Mouse (Mus musculus): ENCODE measurements around the gene Pim1.
A peak's percentile ranks its signal among the peaks of the same experiment; 100 is the strongest.

Gene Pim1

DNA sequence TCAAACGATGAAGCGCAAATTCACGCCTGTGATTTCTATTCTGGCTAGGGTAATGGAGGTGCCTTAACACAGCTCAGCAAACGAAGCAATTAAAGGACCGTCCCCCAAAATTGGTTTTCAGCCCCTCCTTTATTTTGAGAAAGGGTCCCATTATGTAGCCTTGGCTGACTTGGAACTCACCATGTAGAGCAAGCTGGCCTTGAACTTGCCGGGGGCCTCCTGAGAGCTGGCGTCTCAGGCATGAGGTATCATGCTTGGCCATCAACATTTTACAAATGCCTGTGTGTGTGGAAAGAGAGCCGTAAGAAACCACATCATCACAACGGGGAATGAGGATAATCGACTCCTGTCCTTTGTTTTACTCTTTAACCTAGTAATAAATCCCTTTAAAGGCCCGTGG, 23.5 kb upstream of the Pim1 start:
- DNase-seq: no peak

- DNase-seq: no peak
Measured at GRCm38 (mm10) chr17:29473466-29473865, 17.1 kb upstream of the Pim1 start.

- DNase-seq: no peak
Measured at GRCm38 (mm10) chr17:29474036-29474435, 16.5 kb upstream of the Pim1 start.

GRCm38 (mm10) chr17:29475142-29475541, 15.4 kb upstream of the Pim1 start:
- no peak for DNase-seq

DNA sequence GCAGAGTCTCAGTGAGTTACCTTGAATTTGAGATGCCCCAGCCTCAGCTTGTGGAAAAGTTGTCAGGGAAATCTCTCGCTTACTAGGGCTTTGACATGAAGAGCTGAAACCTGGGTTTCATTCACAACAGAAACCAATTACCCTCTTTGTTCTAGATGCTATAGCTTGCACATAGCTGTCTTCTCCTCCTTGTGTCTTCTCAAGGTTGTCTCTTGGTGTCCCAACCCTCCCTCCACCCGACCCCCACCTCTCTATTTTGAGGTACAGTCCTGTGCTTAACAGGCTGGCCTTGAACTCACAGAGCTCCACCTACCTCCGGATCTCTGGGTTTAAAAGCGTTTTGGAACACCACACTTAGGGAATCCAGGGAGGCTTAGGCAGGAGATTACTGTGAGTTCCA, 14.1 kb upstream of the Pim1 start:
- DNase-seq: no peak

GRCm38 (mm10) chr17:29477357-29477756, 13.2 kb upstream of the Pim1 start:
- no peak for DNase-seq

DNA sequence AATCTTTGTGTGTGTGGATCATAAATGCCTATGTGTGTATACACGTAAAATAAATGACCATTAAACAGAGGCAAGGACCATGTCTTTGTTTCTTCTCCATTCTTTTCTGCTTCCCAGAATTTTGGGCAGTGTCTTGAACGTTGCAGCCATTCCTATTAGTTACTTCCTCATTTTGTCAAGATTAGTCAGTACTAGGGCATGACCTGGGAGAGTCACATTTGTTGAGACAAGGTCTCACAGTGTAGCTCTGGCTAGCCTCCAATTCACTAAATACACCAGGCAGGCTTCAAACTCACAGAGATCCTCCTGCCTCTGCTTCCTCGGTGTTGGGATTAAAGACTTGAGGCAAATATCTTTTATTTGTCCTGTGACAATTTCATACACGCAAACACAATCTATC, 12.3 kb upstream of the Pim1 start:
- DNase-seq: no peak

- no peak for DNase-seq
Measured at GRCm38 (mm10) chr17:29480256-29480655, 10.3 kb upstream of the Pim1 start.

DNA sequence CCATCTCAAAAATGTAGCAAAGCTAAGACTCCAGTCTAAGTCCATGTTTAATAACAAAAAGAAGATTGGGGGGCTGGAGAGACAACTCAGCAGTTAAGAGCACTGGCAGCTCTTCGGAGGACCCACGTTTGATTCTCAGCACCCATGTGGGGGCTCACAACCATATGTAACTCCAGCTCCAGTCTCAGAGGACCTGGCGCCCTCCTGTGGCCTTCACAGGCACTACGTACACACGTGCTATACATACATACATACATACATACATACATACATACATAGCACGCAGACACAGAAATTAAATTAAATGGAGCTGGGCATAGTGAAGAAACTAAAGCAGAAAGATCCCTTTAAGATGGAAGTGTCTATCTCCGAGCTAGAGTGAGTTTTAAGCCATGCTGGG, 7.9 kb upstream of the Pim1 start:
- no peak for DNase-seq

DNA sequence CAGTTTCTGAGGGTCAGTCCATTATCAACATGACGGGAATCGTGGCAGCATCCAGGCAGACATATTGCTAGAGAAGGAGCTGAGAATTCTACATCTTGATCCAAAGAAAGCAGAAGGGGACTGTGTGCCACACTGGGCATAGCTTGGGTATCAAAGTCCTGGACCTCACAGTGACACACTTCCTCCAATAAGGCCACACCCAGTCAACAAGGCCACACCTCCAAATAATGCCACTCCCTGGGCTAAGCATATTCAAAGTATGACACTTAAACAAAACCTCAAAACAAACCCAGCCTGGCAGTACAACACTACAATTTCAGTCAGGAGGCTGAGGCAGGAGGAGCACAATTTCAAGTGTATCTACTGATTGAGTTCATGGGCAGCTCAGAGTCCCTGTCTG, 7.3 kb upstream of the Pim1 start:
- no peak for DNase-seq

DNA sequence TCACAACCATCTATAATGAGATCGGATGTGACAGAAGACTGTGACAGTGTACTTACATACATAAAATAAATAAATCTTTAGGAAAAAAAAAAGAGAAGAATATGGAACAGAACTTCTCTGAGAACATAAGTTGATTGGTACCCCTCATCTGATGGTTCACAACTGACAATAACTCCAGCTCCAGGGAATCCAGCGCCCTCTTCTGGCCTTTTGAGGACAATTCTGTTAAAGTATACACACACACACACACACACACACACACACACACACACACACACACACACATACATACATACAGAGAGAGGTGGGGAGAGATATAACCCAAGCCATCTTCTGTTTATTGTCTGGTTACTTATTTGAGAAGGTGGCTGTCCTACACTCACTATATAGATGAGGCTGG, 6.1 kb upstream of the Pim1 start:
- no peak for DNase-seq

- DNase-seq: no peak
Measured at GRCm38 (mm10) chr17:29485336-29486233, 5.0 kb upstream of the Pim1 start.

DNA sequence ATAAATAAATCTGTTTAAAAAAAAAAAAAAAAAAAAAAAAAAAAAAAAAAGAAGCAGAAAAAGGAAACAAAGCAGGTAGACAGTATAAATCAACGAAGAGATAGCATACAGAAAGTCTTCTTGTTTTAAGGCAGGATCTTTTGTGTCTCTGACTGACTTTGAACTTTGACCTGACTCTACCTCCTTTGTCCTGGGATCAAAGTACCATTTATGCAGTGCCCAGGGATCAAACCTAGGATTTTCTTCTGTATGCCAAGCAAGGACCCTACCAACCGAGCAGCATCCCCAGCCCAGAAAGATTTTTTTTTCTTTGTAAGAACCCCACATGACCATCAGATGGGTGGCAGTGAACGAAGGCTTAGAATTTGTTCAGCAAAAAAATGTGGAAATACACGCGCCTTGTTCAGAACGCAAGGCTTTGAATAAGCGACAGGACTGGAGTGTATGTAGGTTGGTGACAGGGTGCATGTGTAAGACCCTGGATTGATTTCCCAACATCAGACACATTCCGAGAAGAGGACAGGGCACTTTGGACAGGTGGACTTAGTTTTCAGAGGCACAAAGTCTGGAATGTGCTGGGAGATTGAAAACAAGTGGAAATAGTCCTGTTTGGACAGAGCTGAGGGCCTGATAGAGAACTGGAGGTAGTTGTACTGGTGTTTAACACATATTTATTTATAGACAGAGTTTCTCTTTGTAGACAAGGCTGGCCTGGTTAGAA, 2.1 kb upstream of the Pim1 start:
- no peak for DNase-seq

DNA sequence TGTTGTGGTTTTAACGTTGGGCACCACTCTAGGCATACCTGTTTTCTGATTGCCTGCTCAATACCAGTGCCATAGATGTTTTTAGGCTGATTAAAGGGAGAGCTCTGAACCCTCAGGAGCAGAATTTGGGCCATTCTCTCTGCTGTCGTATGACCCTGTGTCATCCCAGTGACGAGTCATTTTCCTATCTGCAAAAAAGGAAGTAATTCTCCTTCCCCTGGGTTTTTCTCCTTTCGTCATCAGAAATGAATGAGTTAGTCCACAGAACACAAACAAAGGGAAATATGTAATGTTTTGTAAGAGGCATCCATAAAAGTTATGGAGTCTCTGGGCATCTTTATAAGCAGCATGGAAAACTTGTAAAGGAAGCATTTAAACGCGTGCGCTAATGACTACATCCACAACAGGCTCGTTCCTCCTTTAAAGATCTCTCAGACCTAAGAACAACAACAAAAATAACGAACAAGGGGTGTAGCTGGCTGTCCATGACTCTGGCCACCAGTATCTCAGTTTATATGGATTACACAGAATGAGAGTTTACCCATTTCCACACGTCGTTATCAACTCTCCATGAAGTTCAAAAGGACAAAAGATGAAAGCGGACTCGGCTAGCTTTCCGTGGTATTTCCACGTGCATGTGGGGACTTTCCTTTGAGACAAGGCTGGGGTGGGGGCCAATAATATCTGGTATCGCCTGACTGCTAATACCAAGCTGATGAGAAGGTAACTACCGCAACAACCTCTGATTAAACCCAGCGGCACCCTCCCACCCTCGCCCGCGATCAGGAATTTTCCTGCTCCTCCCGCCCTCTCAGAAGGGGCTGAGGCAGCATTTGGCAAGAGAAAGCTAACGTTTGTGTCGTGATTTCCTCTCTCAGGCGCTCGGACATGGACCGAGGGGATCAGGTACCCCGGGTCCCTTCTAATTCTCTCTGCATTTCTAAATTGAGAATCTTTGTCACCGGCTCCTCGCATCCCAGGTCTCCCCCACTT, 1.3 kb upstream of the Pim1 start:
- peak; percentile 34 for DNase-seq

GRCm38 (mm10) chr17:29489971-29490712, 411 bp upstream of the Pim1 start:
- peak; percentile 99 for DNase-seq

DNA sequence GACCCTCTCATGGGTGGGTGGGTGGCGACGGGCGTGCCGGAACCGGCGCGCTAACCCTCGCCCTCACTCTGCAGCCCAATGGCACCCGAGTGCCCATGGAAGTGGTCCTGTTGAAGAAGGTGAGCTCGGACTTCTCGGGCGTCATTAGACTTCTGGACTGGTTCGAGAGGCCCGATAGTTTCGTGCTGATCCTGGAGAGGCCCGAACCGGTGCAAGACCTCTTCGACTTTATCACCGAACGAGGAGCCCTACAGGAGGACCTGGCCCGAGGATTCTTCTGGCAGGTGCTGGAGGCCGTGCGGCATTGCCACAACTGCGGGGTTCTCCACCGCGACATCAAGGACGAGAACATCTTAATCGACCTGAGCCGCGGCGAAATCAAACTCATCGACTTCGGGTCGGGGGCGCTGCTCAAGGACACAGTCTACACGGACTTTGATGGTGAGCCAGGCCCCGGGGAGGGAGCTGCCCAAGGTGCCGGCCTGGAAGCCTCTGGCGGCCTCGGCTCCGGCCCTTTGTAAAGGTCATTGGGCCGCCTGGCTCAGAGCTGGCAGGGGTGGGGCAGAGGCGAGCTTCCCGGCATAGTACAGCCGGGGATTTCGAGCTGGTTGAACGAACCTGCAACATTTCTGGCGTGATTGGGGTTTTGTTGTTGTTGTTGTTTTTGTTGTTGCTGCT, 1.2 kb downstream of the Pim1 start:
- peak; percentile 53 for DNase-seq

DNA sequence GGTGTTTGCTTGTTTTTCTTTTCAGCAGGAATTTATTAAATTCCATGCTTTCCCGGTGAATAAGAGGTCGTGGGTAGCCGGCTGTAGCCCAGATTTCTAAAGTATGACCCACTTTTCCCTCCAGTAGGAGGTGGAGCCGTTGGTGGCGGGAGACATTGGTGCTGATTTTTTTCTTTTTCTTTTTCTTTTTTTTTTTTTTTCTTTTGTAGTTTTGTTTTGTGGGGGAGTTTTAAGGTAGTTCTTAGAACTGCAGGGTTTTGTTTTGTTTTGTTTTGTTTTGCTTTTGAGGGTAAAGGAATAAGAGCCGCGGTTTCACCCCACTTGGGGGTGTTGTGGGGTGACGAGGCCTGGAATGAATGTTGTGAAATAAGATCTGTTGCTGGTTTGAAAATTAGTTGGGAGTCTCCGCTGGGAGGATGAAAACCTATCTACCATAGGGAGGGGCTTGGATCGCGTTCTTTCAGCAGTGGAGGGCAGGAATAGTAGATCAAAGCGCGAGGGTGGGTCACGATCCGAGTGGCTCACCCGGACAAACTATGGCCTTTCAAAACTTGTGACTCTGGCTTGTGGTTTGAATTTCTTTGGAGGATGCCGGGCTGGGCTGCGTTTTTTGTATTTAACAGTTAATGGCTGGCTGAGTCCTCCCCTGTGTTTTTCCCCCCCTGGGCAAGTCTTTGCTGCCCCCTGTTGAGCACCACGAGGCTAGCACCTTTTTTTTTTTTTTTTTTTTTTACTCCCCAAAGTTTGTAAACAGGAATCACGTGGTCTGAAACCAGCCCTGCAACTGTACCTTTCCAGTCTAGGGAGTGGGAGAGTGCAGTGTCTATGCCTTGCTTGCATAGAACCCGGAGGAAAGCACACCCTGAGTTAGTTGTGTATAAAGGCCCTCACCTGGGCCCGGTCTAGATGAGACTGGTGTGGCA, 2.0 kb downstream of the Pim1 start:
- DNase-seq: peak; percentile 78

GRCm38 (mm10) chr17:29493461-29493980, 3.0 kb downstream of the Pim1 start:
- peak; percentile 34 for DNase-seq

DNA sequence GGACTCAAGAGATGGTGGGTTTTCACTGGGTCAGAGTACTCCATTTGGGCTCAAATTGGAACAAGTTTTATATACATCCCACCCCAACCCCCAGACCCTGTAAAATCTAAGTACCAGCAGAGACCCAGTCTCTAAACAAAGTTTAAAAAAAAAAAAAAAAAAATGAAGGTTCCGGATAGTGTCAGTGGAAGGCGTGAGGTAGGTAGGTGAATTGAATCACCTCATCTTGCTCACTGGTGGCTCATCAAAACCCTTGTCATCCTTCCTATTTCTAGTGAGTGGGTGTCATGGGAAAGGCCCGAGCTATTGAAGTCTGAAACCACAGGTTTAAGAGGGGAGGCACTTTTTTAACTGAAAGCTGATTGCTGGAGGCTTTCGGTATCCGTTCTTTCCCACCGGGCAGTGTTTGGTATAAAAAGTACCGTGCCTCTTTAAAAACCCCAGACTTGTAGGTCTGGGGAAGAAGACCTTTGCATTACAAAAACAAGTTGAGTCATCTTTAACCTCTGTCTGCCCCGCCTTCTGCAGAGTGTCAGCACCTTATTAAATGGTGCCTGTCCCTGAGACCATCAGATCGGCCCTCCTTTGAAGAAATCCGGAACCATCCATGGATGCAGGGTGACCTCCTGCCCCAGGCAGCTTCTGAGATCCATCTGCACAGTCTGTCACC, 3.6 kb downstream of the Pim1 start:
- peak; percentile 35 for DNase-seq

DNA sequence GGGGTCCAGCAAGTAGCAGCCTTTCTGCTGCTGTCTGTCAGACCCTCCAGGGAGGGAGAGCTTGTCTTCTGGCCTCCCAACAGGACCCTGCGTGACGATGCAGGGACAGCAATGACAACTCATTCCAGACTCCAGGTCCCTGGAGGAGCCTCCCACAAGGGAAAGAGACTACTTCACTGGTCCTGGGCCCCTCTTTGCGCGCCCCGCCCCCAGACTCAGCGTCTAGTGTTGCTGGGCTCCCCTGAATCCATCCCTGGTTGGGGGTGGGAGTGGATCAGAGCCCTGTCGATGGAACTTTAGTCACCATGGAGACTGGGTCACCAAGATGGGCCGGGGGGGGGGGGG, 4.2 kb downstream of the Pim1 start:
- DNase-seq: peak; percentile 45
